Mouse (Mus musculus) CD4-positive, CD25-positive, alpha-beta regulatory T cell, adult 4 months (primary cell): ENCODE data around the gene Mlec. TPM values are rescaled to one million over a fixed set of nuclear protein-coding genes. Genes with fewer than 3 reads are reported as not detected.
A peak's percentile ranks its signal among the peaks of the same experiment; 100 is the strongest.

Experiments used
- ATAC-seq: one replicate; pipeline ENCODE4 v1.8.0; 2017
- polyA plus RNA-seq, 2 experiments: library from polyadenylated mRNA; unstranded; fragments of 100-300 nt; shearing (Covaris generic); gene quantifications; one replicate each; pipeline ENCODE4 v1.2.1; 2017

Mlec gene
- 10 to 100 TPM; 28.9 to 37.0 TPM for polyA plus RNA-seq

DNA sequence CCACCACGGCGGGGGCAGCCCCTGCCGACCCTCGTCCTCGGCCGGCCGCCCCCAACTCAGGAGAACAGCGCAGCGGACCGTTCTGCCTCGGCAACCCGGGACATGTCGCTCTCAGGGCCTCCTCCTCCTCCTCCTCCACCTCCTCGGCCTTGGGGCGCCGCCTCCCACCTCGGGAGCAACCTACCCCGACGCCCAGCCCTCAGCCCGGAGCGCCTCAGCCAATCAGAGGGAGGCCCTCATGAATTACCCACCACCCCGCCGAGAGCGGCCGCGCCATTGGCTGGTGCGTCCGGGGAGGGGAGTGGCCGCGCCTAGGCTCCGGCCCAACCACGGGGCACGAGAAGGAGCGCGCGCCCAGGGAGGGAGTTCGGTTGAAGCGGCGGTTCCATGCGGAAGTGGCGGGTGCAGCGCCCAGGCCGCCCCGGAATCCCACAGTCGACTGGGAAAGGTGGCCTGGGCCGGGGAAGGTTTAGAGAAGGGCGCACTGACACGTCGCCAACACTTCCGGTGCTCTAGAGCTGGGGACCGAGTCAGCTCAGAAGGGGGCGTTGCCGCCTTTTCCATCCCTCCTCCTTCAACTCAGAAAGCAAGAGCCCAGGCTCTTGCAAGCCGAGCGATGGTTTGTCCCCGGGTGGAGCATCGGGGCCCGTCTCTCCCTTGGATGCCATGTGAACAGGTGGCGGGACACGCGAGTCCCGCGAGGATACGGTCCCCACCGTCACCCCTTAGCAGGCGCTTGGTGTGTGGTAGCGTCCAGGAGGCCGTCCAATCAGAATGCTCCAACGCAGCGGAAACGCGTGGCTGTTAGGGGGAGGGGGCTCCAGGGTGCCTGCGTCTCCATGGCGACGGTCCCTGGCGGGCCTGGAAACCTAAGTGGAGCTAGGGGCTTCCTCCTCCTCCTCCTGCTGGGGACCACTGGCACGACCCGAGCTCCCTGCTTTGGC lies at the start of gene Mlec:
Mlec (minus strand) TSS at position 140 of the 944 bp plus-strand sequence.
- peak; percentile 91 for ATAC-seq

DNA sequence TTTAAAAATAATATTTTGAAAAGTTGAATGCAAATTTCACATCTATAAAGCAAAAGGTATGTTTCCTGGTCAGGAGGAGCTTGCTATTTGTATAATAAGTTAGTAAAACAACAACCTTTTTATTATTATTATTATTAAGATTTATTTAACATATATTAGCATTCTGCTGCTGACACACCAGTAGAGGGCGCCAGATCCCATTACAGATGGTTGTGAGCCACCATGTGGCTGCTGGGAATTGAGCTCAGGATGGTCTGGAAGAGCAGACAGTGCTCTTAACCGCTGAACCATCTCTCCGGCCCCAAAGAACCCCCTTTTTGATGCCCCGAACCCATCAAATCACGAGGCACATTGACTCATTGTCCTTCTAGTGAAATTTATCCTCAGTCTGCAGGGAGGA lies 49.3 kb upstream of the Mlec start:
- no peak for ATAC-seq

DNA sequence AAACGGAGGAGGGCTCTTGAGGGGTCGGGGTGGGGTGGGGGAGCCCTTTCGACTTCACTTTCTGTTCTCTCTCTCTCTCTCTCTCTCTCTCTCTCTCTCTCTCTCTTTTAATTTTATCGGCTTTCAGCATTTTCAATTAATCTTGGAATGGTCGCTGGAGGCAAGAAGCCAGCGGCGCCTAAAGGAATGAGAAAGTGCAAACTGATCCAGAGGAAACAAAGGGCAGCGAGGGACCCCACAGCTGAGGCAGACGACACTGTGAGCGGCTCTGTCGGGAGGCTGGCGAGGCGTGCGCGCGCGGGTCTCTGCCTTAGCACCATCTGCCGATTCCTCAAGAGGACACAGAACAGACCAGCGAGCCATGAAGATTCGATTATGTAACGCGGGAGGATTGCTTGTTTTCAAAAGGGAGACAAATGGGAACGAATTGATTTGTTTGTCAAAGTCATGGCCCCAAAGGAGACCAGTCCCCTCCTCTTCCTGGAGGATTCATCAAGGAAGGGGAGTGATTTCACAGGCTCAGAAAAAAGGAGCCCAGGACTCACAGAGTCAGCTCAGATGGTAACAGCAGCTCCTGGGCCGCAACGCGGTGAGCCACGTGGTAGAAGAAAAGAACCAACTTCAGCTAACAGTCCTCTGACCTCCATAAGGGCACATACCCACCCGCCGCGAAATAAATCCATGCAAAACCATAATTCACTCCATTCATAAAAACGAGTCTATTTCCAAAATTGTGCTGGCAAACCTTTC lies 46.8 kb upstream of the Mlec start:
- ATAC-seq = no peak

DNA sequence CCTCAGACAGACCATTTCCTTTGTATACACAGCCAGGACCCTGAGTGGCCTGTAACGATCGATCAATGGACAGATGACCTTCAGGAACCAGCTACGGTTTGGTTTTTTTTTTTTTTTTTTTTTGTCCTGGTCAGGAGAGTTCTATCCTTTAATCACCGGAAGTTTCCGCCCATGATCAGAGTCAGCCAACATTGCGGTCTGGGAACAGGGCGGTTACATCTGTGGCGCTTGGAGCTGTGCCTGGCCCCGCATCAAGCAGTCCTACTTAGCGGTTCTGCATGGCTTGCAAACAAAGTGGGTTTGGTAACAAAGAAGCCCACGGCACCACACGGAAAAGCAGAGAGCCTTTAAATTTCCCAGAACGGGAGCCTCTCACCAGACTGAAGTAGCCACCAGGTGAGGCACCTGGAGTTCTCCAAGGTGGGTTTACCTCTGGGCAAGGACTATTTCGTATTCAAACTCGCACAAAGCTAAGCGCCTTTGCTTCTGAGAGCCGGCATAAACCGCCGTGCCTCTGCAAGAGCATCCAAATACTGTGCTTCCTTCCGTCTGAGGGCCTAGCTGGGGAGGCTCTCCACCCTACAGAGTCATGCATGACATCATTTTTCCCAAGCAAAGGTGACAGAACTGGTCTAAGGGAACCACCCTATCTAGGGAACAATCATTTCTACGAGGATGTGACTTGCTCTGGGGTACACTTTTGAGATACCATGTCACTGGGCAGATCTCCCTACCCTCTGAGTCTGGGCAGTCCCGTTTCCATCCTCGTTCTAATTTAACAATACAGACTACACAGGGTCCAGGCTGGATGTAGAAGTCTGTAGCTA lies 46.0 kb upstream of the Mlec start:
- ATAC-seq = no peak

DNA sequence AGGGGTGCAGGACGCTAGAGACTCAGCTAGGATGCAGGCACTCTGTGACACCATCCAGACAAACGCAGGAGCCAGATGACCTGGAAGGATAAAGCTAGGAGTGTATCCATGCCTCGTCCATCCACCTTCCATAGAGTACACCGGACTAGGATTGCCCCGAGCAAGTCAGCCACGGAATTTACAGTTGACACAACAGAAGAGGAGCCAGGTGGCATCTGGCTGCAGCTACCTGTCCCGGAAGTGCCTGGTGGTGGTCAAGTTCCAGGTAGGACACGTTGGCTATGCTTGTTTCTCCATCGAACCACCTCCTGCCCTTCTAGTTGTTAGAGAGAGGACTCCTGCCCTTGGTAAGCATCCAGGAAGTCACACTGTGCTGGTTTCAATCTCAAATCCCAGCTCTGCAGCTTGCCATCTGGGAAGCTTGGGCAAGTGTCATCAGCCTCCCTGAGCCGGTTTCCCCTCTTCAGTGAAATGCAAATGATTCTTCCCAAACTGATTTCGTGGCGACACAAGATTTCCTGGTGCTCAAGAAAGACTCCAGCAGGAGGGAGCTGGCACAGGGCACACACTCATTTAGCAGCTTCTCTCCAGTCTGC lies 36.7 kb upstream of the Mlec start:
- no peak for ATAC-seq

DNA sequence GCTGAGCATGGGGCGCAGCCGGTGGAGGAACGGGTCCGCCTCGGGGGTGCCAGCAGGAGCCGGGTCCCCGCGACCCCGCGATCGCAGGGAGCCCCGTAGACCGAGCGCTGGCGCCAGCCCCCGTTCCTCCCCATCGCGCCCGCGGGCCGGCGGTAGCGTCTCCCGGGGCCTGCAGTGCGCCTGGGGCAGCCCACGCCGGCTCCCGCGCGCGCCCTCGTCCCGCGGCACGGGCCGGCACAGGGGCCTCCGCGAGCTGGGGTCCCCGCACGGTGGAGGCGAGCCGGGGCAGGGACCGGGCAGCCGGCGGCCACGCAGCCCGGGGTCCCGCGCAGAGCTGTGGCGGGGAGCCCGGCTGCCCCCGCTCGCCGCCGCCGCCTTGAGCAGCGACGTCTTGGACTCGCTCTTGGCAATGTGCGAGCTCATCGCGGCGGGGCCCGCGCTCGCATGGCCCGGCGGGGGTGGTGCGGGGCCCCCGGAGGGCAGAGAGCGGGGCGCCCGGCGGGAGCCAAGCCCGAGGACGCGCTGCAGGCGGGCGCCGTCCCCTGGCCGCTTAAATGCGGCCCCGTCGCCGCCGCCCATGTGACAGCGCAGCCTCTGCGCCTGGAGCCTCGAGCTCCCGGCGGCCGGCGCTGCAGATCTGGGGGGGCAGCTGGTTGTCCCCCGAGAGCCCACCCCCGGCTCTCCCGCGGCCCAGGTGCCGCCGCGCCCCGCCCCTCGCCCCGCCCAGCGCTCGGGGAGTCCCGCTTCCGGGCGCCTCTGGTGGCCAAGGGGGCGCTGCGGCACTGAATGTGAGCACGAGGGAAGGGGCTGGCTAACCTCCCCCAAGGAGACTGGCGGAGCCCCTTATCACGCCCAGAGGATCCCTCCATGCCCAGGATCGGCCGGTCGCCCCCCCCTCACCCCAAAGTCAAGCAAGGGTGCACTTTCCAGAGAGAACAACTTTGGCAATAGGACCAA lies 36.0 kb upstream of the Mlec start, which contains the start of gene Cabp1:
Cabp1 (minus strand) TSS at position 713 of the 957 bp plus-strand sequence.
- peak; percentile 68 for ATAC-seq

DNA sequence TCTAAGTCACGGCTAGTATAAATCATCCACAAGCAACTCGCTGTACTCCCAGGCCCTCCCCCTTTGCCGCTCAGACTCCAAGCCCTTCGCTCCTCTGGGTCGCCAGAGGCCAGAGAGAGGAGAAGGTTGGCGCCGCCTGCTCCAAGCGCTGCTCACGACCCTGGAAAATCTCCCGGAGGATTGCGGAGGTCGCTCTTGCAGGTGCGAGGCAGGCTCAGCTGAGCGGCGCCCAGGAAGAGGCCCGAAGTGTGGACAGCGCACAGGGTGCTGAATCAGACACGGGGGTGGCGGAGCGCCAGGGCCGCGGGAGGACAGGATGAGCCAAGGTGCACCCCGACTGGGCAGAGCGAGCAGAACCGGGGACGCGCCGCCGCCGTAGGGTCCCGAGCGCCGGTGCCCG lies 35.2 kb upstream of the Mlec start:
- ATAC-seq = peak; percentile 70

DNA sequence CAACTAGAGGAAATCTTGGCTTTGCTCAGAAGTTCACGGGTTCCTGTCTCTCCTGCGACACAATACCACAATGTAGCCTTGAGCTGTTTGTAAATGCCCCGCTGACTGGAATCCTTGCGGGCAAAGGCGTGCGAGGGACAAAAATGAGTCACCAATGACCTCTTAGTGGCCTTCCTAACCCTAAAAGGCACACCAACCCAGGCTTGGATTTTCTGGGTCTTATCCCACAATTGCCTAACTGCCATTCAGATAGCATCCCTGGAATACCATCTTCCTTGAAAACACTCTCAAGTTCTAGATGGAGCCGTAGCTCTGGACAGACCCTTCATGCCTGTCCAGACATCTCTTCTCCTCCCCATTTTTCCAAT lies 34.8 kb upstream of the Mlec start:
- no peak for ATAC-seq

DNA sequence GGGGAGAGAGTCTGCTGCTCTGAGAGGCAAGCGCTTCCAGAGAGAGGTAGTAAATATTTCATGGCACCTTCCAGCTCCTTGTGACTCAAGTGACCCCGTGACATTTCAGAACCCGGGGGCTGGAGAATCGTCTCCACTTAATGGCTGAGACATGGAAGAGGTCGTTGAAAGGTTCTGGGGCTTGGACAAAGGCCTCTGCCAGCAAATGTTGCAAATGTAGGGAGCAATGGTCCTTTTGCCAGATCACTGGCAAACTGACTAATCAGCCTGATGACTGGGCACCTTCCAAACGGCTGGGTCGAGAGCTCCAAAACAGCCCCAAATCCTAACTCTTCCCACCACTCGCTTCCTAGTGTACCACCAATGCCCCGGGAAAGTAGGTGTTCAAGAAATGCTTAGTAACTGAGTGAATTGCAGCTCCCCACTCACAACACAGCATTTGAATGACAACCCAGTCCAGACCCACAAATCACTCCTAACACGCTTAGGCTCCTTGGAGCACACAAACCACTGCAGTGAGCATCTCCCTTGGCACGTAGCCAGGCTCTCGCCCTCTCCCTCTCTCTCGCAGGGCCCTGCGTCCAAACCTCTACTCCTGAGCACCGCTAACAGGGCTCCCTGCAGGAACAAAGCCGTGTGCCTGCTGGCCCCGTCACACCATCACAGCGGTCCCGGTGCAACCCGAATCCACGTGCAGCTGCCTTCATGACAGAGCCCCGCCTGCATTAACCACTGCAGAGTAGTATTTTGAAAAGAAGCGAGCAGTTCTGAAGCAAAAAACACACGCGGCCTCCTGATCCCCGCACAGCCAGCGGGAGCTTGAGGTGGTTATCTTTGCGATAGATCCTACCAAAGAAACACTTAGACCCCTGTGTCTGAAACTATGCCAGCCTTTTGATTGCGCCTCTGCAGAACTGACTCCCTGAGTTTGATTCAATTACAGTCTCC lies 34.2 kb upstream of the Mlec start:
- no peak for ATAC-seq

DNA sequence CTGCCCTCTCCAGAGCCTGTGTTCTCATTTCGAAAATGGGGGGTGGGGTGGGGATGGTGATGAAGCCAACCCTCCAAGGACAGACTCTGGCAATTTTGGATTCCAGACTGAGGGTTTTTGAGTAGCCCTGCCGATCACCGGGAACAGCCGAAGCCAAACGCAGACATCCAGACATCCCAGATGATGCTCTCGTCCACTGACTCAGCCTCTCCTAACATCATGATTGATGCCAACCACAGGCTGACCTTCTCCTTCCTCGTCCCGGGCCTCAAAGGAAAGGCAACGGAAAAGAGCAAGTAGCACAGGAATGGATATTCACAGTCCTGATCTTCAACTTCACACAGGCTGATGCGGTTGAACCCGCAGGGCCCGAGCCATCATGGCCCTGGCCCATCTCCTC lies 32.1 kb upstream of the Mlec start:
- ATAC-seq = no peak

DNA sequence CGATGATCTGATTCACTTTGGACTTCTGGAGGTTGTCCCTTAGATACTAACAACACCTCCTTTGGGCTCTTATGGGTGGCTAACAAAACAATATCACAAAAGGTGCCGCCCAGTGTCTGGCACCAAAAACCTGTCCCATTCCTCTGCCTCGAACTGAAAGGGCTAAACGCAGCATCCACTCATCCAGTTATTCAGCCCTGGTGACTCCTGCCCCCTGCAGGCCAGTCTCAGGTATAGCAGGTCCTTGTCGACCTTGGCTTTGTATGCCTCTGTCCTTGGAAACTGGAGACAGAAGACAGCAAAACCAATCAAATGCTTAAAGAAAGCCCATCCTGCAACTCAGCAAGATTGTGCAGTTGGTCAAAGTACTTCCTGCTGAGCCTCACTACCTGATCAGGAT lies 30.8 kb upstream of the Mlec start:
- no peak for ATAC-seq

DNA sequence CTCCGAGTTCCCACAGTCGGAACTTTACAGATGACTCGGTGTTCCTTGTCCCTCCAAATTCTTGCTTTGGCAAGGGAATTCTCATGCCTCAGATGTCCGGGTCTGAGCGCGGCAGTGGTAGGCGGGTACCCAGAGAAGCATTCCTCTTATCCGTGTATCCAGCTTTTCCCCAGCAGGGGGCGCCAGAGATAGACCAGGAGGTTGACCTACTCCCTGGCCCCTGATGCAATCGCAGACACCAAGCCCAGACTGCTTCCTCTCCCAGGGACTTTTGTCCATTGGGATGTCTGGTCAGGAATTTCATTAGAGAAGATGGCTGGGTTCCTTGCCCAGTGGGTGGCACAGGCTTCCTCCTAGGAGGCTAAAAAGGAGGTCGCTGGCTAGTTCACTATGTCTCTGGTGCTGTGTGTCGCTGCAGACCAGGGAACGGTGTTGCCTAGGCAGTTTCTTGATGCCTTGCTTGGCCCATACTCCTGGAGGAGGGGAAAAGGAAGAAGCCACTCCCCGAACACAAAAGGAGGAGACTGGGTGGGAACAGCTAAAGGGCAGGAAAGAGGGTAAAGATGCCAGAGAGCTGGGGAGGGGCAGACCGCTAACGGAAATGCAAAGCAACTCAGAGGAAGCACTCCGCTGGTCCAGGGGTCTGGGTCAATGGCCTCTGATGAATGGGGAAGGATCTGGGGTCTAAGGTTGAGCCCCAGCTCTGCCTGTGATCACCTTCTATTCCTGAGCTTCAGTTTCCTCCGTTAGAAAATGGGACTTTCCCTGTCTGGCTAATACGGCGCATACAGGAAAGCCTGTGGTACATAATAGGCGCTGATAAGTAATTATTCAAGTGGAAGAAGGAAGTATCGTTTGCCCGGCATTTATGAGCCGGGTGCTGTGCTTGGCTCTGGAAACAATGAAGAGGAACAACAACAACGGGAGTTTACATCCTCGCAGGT lies 29.5 kb upstream of the Mlec start:
- peak; percentile 91 for ATAC-seq

DNA sequence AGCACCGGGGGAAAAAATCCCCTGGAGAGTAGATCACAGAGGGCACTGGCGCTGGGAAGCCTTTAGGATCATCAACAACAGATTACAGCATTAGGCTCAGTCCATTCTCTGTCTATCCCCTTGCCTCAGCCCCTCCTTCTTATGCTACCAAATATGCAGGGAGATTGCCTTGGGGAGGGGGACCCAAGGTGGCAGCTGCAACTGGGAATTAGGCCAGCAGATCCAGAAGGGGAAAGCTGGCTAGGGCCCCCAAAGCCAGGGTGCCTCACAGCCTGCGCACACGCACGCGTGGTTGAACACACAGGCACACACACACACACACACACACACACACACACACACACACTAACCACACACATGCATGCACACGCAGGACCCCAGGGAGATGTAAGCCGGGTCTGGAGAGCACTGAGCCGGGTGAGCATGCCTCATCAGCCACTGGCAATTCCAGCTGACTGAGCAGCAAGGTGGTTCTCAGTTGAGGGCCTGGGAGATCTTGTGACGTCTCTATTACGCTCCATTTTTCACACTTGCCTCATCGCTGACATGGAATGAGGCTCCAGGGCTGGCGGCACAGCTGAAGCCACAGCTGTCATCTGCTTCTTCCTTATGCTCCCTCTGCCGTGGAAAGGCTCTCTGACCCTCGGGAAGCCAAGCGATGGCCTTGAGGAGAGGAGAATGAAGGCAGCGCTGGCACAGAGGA lies 28.5 kb upstream of the Mlec start:
- no peak for ATAC-seq

DNA sequence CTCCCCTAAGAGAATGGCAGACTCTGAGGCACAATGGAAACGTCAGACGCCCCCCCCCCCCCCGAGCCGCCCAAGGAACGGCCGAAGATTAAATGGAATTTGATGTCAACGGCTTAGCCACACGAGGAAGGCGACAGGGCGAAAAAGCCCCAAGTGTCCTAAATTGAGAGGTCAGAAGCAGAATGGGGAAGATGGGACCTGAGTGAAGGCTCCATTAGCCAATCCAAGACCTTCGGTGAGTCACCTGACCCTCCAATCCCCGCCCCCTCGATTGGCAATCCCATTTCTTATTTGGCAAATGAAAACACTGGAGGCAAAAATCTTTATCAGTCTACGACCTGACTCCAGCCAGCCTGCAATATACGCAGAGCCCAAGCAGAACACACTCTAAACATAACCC lies 26.7 kb upstream of the Mlec start:
- no peak for ATAC-seq

DNA sequence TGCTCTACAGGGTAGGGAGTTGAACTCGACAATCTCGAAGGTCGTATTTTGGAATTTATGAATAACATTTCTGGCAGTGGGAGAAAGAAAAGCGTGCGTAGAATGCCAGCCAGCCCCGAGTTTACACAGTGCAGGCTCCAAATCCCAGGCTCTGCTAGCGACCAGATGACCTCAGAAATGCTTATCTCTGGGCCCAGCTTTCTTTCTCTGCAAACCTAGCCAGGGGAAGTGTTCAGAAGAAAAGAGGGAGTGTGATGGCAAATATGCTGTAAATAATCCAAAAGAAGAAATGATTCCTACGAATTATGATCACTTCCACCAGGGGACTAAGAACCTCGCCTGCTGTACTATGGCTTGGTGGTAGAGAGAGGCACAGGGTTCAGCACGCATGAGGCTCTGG lies 25.5 kb upstream of the Mlec start:
- ATAC-seq = no peak

DNA sequence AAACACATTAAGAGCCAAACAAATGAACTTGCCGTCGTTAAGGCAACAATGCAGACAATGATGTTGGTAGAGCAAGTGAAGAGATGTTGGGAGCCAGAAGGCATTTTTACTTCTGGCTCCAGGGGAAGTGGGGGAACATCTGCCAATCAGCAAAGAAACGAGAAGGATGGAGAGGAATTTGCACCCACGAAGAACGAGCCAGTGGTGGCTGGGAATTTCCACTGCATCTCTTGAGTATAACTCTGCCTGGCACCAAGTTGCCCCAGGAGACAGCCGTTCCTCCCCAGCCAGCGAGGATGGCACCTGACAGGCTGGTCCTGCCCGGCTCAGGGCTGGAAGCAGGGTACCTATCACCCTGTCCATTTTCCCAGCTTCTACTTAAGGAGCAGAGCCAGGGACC lies 24.9 kb upstream of the Mlec start:
- no peak for ATAC-seq

DNA sequence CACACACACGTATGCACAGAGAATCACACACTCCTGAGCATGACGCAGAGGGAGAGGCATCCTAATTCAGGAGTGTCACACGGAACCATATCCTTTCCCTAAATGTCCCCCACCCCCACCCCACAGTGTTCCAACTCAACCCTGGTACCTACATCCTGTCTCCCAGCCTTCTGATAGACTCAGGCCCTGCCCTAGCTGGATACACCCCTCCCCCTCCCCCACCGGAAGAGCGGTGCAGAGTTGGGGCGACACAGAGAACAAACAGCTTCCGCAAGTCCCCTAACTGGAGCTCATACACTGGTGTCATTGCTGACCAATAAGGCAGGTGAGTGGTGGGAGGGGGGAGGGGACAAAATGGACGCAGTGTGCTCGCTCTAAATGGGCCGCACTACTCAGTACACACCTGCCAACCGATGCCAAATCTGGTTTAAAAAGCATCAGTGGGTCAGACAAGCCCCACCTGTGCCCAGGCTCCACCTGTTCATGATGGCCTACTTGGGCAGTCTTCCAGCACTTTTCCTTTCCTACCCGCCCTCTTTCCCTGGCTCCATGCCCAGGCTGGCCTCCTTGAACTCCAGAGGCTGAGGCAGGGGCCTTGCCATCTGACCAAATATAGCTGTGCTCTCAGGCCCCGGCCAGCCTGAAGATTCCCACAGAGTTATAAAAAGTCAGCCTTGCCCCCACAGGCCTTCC lies 23.4 kb upstream of the Mlec start:
- peak; percentile 70 for ATAC-seq

DNA sequence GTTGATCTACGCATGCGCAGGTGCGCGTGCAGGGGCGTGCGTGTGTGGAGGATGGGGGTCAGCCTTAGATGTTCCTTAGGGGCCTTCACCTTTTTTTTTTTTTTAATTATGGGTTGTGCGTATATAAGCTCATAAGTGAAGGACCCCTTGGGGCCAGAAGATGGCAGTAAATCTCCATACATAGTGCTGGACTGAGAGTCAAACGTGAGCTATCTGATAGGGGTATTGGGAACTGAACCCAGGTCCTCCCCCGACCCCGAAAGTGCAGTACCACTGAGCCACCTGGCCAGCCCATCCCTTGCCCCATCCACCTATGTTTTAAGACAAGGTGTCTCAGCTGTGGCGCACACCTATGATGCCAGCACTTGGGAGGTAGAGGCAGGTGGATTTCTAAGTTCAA lies 21.6 kb upstream of the Mlec start:
- no peak for ATAC-seq
